Mouse (Mus musculus) right cerebral cortex, postnatal 14 days (tissue): Measurements from ENCODE around the gene Sgms2.
A peak's percentile ranks its signal among the peaks of the same experiment; 100 is the strongest.

Source experiments
- DNase-seq: peaks from one replicate; pipeline ENCODE4 v3.0.0; 2022

Sgms2 gene

GRCm38 (mm10) chr3:131485388-131485787, 5.8 kb downstream of the Sgms2 start:
- DNase-seq, result no peak

- DNase-seq, result no peak
These were observed 7.6 kb downstream of the Sgms2 start for GRCm38 (mm10) chr3:131483650-131484049.

- DNase-seq, result no peak
These were observed 9.1 kb downstream of the Sgms2 start for GRCm38 (mm10) chr3:131481976-131482712.

GRCm38 (mm10) chr3:131480659-131481058, 10.6 kb downstream of the Sgms2 start:
- no peak for DNase-seq

- DNase-seq, result no peak
These were observed 11.8 kb downstream of the Sgms2 start for GRCm38 (mm10) chr3:131479415-131479814.

GRCm38 (mm10) chr3:131476002-131476401, 15.2 kb downstream of the Sgms2 start:
- DNase-seq, result no peak

- DNase-seq, result no peak
These were observed 16.7 kb downstream of the Sgms2 start for GRCm38 (mm10) chr3:131474526-131474925.

GRCm38 (mm10) chr3:131473496-131473895, 17.7 kb downstream of the Sgms2 start:
- DNase-seq, result no peak

- peak; percentile 9 for DNase-seq
These were observed 19.4 kb downstream of the Sgms2 start for GRCm38 (mm10) chr3:131471836-131472235.

GRCm38 (mm10) chr3:131471435-131471834, 19.8 kb downstream of the Sgms2 start:
- no peak for DNase-seq

GRCm38 (mm10) chr3:131470837-131471236, 20.4 kb downstream of the Sgms2 start:
- no peak for DNase-seq

GRCm38 (mm10) chr3:131469636-131470035, 21.6 kb downstream of the Sgms2 start:
- no peak for DNase-seq

- DNase-seq, result no peak
These were observed 24.8 kb downstream of the Sgms2 start for GRCm38 (mm10) chr3:131466371-131466770.

- DNase-seq, result no peak
These were observed 25.5 kb downstream of the Sgms2 start for GRCm38 (mm10) chr3:131465536-131466260.

GRCm38 (mm10) chr3:131372996-131373395, 118.2 kb downstream of the Sgms2 start:
- DNase-seq, result no peak

GRCm38 (mm10) chr3:131368678-131369077, 122.5 kb downstream of the Sgms2 start:
- no peak for DNase-seq

- DNase-seq, result no peak
These were observed 123.8 kb downstream of the Sgms2 start for GRCm38 (mm10) chr3:131367452-131367851.

- no peak for DNase-seq
These were observed 126.4 kb downstream of the Sgms2 start for GRCm38 (mm10) chr3:131364632-131365446.

GRCm38 (mm10) chr3:131364194-131364593, 127.0 kb downstream of the Sgms2 start:
- DNase-seq, result no peak

- DNase-seq, result no peak
These were observed 127.6 kb downstream of the Sgms2 start for GRCm38 (mm10) chr3:131363602-131364001.

- DNase-seq, result no peak
These were observed 129.3 kb downstream of the Sgms2 start for GRCm38 (mm10) chr3:131361960-131362359.

GRCm38 (mm10) chr3:131359011-131359410, 132.2 kb downstream of the Sgms2 start:
- no peak for DNase-seq

GRCm38 (mm10) chr3:131358205-131358604, 133.0 kb downstream of the Sgms2 start:
- no peak for DNase-seq
